Comparison of ENCODE assay signal across 12 mouse cellular contexts in genomic region chr6:49165101-49165500, GRCm38 (mm10). TPM values are rescaled to one million over a fixed set of nuclear protein-coding genes. Genes with fewer than 3 reads are reported as not detected.
A peak's percentile ranks its signal among the peaks of the same experiment; 100 is the strongest.
DNase-seq lines count a peak whose midpoint lies in the region; ATAC-seq and TF ChIP-seq lines count a peak whose summit lies in the region.
"Had no signal": no experiment of that assay in that cellular context is flagged by ENCODE, and none has a peak within 500 bp of the region (broad histone marks: within the 10 kb centered on the region; RNA-seq: fewer than 3 reads in every experiment).

No protein-coding gene starts in this region.

- no peak for ATAC-seq in midbrain, embryonic 15.5 days (replicated peaks)
- ATAC-seq in kidney, embryonic 14.5 days (ENCODE audit: low FRiP score, low TSS enrichment): peak; percentile 91
- ATAC-seq in stomach, postnatal 0 days (ENCODE audit: low FRiP score, low TSS enrichment): peak; percentile 47; the same call in 1 of the 2 replicates

- TF ChIP-seq EP300 in stomach, postnatal 0 days (optimal IDR thresholded peaks at IDR 0.05): no peak

- DNase-seq in cerebellum, postnatal 10 days: peak; percentile 45 to 53
- DNase-seq in cerebellum, postnatal 36 days: no peak
- peak; percentile 57 for DNase-seq in midbrain, embryonic 10.5 days (ENCODE audit: low spot score)
- no peak for DNase-seq in stomach, postnatal 0 days (ENCODE audit: low spot score)
- no peak for DNase-seq in adipocyte (ENCODE audit: low spot score)
- DNase-seq in right cerebral cortex, adult 2 months (ENCODE audit: low spot score in 2 of 2): no peak
- DNase-seq: cerebellum, adult 18-20 months; spleen, adult 18-20 months had no signal

- H3K27ac ChIP-seq in midbrain, embryonic 10.5 days (replicated peaks): 0 out of 2 replicates have a peak overlapping the region, but pooled peaks have one; percentile 6
- no peak overlapping the region for H3K27ac ChIP-seq in midbrain, embryonic 15.5 days
- H3K27ac ChIP-seq in kidney, embryonic 14.5 days (ENCODE audit: low read depth, low read length): peak overlapping the region; percentile 63; the same call in 1 of the 2 replicates
- H3K27ac ChIP-seq in stomach, postnatal 0 days (replicated peaks): no peak overlapping the region
- H3K27ac ChIP-seq: liver, embryonic 14.5 days had no signal

- H3K9me3 ChIP-seq in midbrain, embryonic 10.5 days (replicated peaks): no peaks in the 10 kb centered on the region
- H3K9me3 ChIP-seq in midbrain, embryonic 15.5 days: no peaks in the 10 kb centered on the region
- no peaks in the 10 kb centered on the region for H3K9me3 ChIP-seq in kidney, embryonic 14.5 days (ENCODE audit: control insufficient read depth, low read length)
- H3K9me3 ChIP-seq in stomach, postnatal 0 days (ENCODE audit: control insufficient read depth, low read length): no peaks in the 10 kb centered on the region

- no peak overlapping the region for H3K4me3 ChIP-seq in midbrain, embryonic 10.5 days
- H3K4me3 ChIP-seq in midbrain, embryonic 15.5 days: no peak overlapping the region
- no peak overlapping the region for H3K4me3 ChIP-seq in kidney, embryonic 14.5 days (ENCODE audit: low read length)
- no peak overlapping the region for H3K4me3 ChIP-seq in stomach, postnatal 0 days (ENCODE audit: low read depth, low read length)
- H3K4me3 ChIP-seq: myocyte had no signal

- H3K36me3 ChIP-seq in midbrain, embryonic 10.5 days: peaks cover 15% of the 10 kb centered on the region; the same call in 1 of the 2 replicates
- H3K36me3 ChIP-seq in midbrain, embryonic 15.5 days (replicated peaks): no peaks in the 10 kb centered on the region
- H3K36me3 ChIP-seq in kidney, embryonic 14.5 days (ENCODE audit: control insufficient read depth, insufficient read depth, low read length): no peaks in the 10 kb centered on the region; the same call in 1 of the 2 replicates
- H3K36me3 ChIP-seq in stomach, postnatal 0 days (ENCODE audit: control insufficient read depth, insufficient read depth, low read length): no peaks in the 10 kb centered on the region

- H3K9ac ChIP-seq in midbrain, embryonic 15.5 days: no peak overlapping the region
- no peak overlapping the region for H3K9ac ChIP-seq in kidney, embryonic 14.5 days (ENCODE audit: low read depth, low read length)
- no peak overlapping the region for H3K9ac ChIP-seq in stomach, postnatal 0 days (ENCODE audit: low read length)
- H3K9ac ChIP-seq: liver, embryonic 14.5 days had no signal

- H3K4me2 ChIP-seq in midbrain, embryonic 15.5 days: no peak overlapping the region
- H3K4me2 ChIP-seq in kidney, embryonic 14.5 days (replicated peaks; ENCODE audit: low read depth, low read length): peak overlapping the region; percentile 21
- no peak overlapping the region for H3K4me2 ChIP-seq in stomach, postnatal 0 days (replicated peaks; ENCODE audit: low read depth)

- H3K4me1 ChIP-seq in midbrain, embryonic 10.5 days: peaks cover 39% of the 10 kb centered on the region
- H3K4me1 ChIP-seq in midbrain, embryonic 15.5 days: 0 out of 2 replicates have a peak, but pooled peaks cover 6% of the 10 kb centered on the region
- peaks cover 25% of the 10 kb centered on the region for H3K4me1 ChIP-seq in kidney, embryonic 14.5 days (ENCODE audit: control insufficient read depth, insufficient read depth, low read length)
- no peaks in the 10 kb centered on the region for H3K4me1 ChIP-seq in stomach, postnatal 0 days (replicated peaks; ENCODE audit: control insufficient read depth, insufficient read depth)

- WGBS in midbrain, embryonic 10.5 days: 24% methylated on average over 6 of the region's 6 CpGs
- 15% methylated on average over 6 of the region's 6 CpGs for WGBS in midbrain, embryonic 15.5 days
- WGBS in kidney, embryonic 14.5 days: 17% methylated on average over 6 of the region's 6 CpGs
- WGBS in stomach, postnatal 0 days: 62% methylated on average over 6 of the region's 6 CpGs

- no peak for TF ChIP-seq CTCF in stomach, postnatal 0 days (IDR thresholded peaks at IDR 0.05; ENCODE audit: low read depth)

- H3K27me3 ChIP-seq in midbrain, embryonic 10.5 days (ENCODE audit: low read depth, poor library complexity, severe bottlenecking): no peaks in the 10 kb centered on the region
- H3K27me3 ChIP-seq in midbrain, embryonic 15.5 days (replicated peaks): no peaks in the 10 kb centered on the region
- no peaks in the 10 kb centered on the region for H3K27me3 ChIP-seq in kidney, embryonic 14.5 days (ENCODE audit: control insufficient read depth, insufficient read depth, low read length)
- no peaks in the 10 kb centered on the region for H3K27me3 ChIP-seq in stomach, postnatal 0 days (ENCODE audit: control insufficient read depth, insufficient read depth, low read length)

RNA-seq across cellular contexts. Expression of gene Igf2bp3, which starts 49.7 kb away (rescaled TPM):
- polyA plus RNA-seq in midbrain, embryonic 10.5 days (2016; fragmentation: Nextera tagmentation; extraction: Ambion mirVana): 134 and 148 TPM in 2 replicates
- polyA plus RNA-seq in midbrain, embryonic 15.5 days (2015; fragmentation: Nextera tagmentation; extraction: Ambion mirVana): 25.2 and 26.9 TPM in 2 replicates
- polyA plus RNA-seq in kidney, embryonic 14.5 days (2014; fragmentation: Nextera tagmentation; extraction: Ambion mirVana): 56.0 and 73.4 TPM in 2 replicates
- 40.7 and 43.6 TPM in 2 replicates for polyA plus RNA-seq in stomach, postnatal 0 days (2015; fragmentation: Nextera tagmentation; extraction: Ambion mirVana)

Comparison
In these comparisons a context has a peak if more than half of its experiments do, and no peak if none do; other contexts are left out.
1. DNase-seq: peak in cerebellum, postnatal 10 days (2 of 2) and midbrain, embryonic 10.5 days (single experiment); none in cerebellum, postnatal 36 days (0 of 2), stomach, postnatal 0 days (single experiment), adipocyte (single experiment) and right cerebral cortex, adult 2 months (0 of 2).
2. H3K27ac ChIP-seq: peak in midbrain, embryonic 10.5 days (single experiment) and kidney, embryonic 14.5 days (single experiment); none in midbrain, embryonic 15.5 days (single experiment) and stomach, postnatal 0 days (single experiment).